Mouse (Mus musculus) hindbrain, embryonic 12.5 days (tissue): ENCODE results near the gene Dnase1l3. TPM values are rescaled to one million over a fixed set of nuclear protein-coding genes. Genes with fewer than 3 reads are reported as not detected.

Source experiments
- polyA plus RNA-seq: library from polyadenylated mRNA; unstranded; fragments of >200 nt; fragmentation: Nextera tagmentation; extraction: Ambion mirVana; gene quantifications from 2 replicates; pipeline ENCODE4 v1.2.1, GENCODE M21; 2016

Dnase1l3 gene
- polyA plus RNA-seq, 1 experiment from 2014 or later, result not detected

Other genes with a start within 250 kb of the Dnase1l3 start
- not detected in 2 replicates for gene Gm26661, start 203.0 kb downstream of the Dnase1l3 start, polyA plus RNA-seq
- gene Flnb, start 176.6 kb downstream of the Dnase1l3 start, polyA plus RNA-seq, result 32.4 and 37.3 TPM in 2 replicates
- gene Gm45521, start 37.3 kb downstream of the Dnase1l3 start, polyA plus RNA-seq, result 0.67 TPM in 1 of 2 replicates, not detected in the other
- gene Abhd6, start 8.3 kb upstream of the Dnase1l3 start, polyA plus RNA-seq, result 19.5 and 19.6 TPM in 2 replicates
- 45.4 and 47.5 TPM in 2 replicates for gene Rpp14, start 85.8 kb upstream of the Dnase1l3 start, polyA plus RNA-seq
- 43.0 and 46.7 TPM in 2 replicates for gene Pxk, start 103.6 kb upstream of the Dnase1l3 start, polyA plus RNA-seq
- gene Pdhb, start 178.5 kb upstream of the Dnase1l3 start, polyA plus RNA-seq, result 198 and 207 TPM in 2 replicates
- 15.6 and 16.0 TPM in 2 replicates for gene Kctd6, start 219.6 kb upstream of the Dnase1l3 start, polyA plus RNA-seq